In the genomic region with DNA sequence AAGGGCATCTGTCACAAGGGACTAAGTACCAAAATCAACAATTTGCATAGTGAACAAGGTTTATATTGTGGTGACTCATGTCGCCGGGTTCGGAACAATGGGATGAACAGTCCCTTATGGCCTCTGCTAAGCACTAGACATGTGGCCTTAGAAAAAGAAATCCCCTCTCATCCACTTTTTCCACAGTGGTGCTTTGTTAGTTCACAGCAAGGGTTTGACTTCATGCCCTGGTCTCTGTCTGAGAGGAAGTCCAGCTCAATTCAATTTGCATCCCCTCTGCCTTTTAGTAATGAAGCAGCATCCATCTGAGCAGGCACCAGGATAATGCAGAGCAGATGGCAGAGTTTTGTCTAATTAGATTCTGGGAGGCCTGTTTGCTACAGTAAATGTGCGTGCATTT, we compare ENCODE assay signal across 13 mouse cellular contexts.
DNase-seq lines count a peak whose midpoint lies in the region; ATAC-seq and TF ChIP-seq lines count a peak whose summit lies in the region.
"Had no signal": no experiment of that assay in that cellular context is flagged by ENCODE, and none has a peak within 500 bp of the region (broad histone marks: within the 10 kb centered on the region; RNA-seq: fewer than 3 reads in every experiment).

No protein-coding gene starts in this region.

- H3K9me3 ChIP-seq in forebrain, embryonic 10.5 days: no peaks in the 10 kb centered on the region
- H3K9me3 ChIP-seq in neural tube, embryonic 13.5 days: no peaks in the 10 kb centered on the region
- H3K9me3 ChIP-seq in intestine, postnatal 0 days (ENCODE audit: control insufficient read depth): no peaks in the 10 kb centered on the region

- no peak overlapping the region for H3K4me3 ChIP-seq in forebrain, embryonic 10.5 days
- no peak overlapping the region for H3K4me3 ChIP-seq in neural tube, embryonic 13.5 days
- H3K4me3 ChIP-seq in intestine, postnatal 0 days (ENCODE audit: low read depth, low read length): no peak overlapping the region
- H3K4me3 ChIP-seq: megakaryocyte, embryonic 14.5 days had no signal

- H3K27ac ChIP-seq in forebrain, embryonic 10.5 days: no peak overlapping the region
- H3K27ac ChIP-seq in neural tube, embryonic 13.5 days (replicated peaks): no peak overlapping the region; the same call in 1 of the 2 replicates
- H3K27ac ChIP-seq in intestine, postnatal 0 days (ENCODE audit: low read depth, low read length): no peak overlapping the region
- H3K27ac ChIP-seq: liver, embryonic 14.5 days had no signal

- no peaks in the 10 kb centered on the region for H3K36me3 ChIP-seq in forebrain, embryonic 10.5 days (replicated peaks)
- no peaks in the 10 kb centered on the region for H3K36me3 ChIP-seq in neural tube, embryonic 13.5 days
- H3K36me3 ChIP-seq in intestine, postnatal 0 days (ENCODE audit: control insufficient read depth, insufficient read depth): no peaks in the 10 kb centered on the region

- peaks cover 8% of the 10 kb centered on the region for H3K4me1 ChIP-seq in forebrain, embryonic 10.5 days
- H3K4me1 ChIP-seq in neural tube, embryonic 13.5 days (replicated peaks): peaks cover 6% of the 10 kb centered on the region; the same call in 1 of the 2 replicates
- H3K4me1 ChIP-seq in intestine, postnatal 0 days (replicated peaks; ENCODE audit: control insufficient read depth, insufficient read depth, low read length): no peaks in the 10 kb centered on the region
- H3K4me1 ChIP-seq: megakaryocyte, embryonic 14.5 days had no signal

- DNase-seq in adrenal gland, adult 8-10 months: peak; percentile 11
- no peak for DNase-seq in adrenal gland, postnatal 36 days
- peak; percentile 19 for DNase-seq in forebrain, embryonic 10.5 days (ENCODE audit: extremely low spot score, low spot score)
- DNase-seq in hindlimb bud, embryonic 11.5 days (ENCODE audit: extremely low spot score, low read depth, low spot score): peak; percentile 49
- no peak for DNase-seq in spleen, postnatal 4 days (ENCODE audit: low spot score in 2 of 2)
- no peak for DNase-seq in frontal cortex, postnatal 14 days (ENCODE audit: low spot score in 2 of 2)
- DNase-seq: cerebellum, adult 11-12 months; heart, postnatal 14 days had no signal

- WGBS in forebrain, embryonic 10.5 days: 13% methylated on average over 4 of the region's 4 CpGs
- 6% methylated on average over 4 of the region's 4 CpGs for WGBS in neural tube, embryonic 13.5 days
- WGBS in intestine, postnatal 0 days: 78% methylated on average over 4 of the region's 4 CpGs

- TF ChIP-seq CTCF in intestine, postnatal 0 days (IDR thresholded peaks at IDR 0.05; ENCODE audit: low read depth): no peak

- ATAC-seq in neural tube, embryonic 13.5 days (ENCODE audit: low read depth): peak; percentile 94
- ATAC-seq in intestine, postnatal 0 days: no peak
- ATAC-seq: Patski had no signal

- no peak overlapping the region for H3K9ac ChIP-seq in neural tube, embryonic 13.5 days
- no peak overlapping the region for H3K9ac ChIP-seq in intestine, postnatal 0 days (ENCODE audit: low read depth, low read length)
- H3K9ac ChIP-seq: liver, embryonic 14.5 days had no signal

- peak overlapping the region; percentile 1; the same call in 1 of the 2 replicates for H3K4me2 ChIP-seq in neural tube, embryonic 13.5 days
- H3K4me2 ChIP-seq in intestine, postnatal 0 days (replicated peaks; ENCODE audit: low read depth): no peak overlapping the region

- H3K27me3 ChIP-seq in forebrain, embryonic 10.5 days (ENCODE audit: poor library complexity, severe bottlenecking): peaks cover 48% of the 10 kb centered on the region
- peaks cover 53% of the 10 kb centered on the region for H3K27me3 ChIP-seq in neural tube, embryonic 13.5 days
- H3K27me3 ChIP-seq in intestine, postnatal 0 days (replicated peaks; ENCODE audit: control insufficient read depth, insufficient read depth, low read length): no peaks in the 10 kb centered on the region
- H3K27me3 ChIP-seq: megakaryocyte, embryonic 14.5 days had no signal

Comparison
In these comparisons a context has a peak if more than half of its experiments do, and no peak if none do; other contexts are left out.
1. DNase-seq: peak in adrenal gland, adult 8-10 months (single experiment), forebrain, embryonic 10.5 days (single experiment) and hindlimb bud, embryonic 11.5 days (single experiment); none in adrenal gland, postnatal 36 days (0 of 2), spleen, postnatal 4 days (0 of 2) and frontal cortex, postnatal 14 days (0 of 2).